ENCODE assay signal across 16 mouse cellular contexts in the genomic region with DNA sequence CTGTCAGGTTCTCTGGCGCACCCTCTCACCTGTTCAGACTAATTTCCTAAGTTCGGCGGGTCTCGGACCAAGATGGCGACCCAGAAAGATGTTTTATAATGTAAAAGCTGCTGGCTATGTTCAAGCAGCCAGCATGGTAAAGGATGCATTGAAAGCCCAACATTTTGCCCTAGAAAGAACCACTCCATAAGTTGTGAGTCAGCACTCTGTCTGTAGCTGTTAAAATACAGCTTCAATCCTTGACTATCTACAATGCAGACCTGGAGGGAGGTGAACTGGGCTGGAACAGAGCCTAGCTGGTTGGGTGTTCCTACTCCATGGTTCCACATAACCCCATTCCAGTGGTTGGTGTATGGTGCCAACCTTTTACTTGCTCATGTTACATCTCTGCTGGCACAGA.
"Had no signal": no experiment of that assay in that cellular context is flagged by ENCODE, and none has a peak within 500 bp of the region (broad histone marks: within the 10 kb centered on the region; RNA-seq: fewer than 3 reads in every experiment).

No protein-coding gene starts in this region.

- H3K4me3 ChIP-seq: midbrain, embryonic 10.5 days; midbrain, embryonic 12.5 days; myocyte; neural tube, embryonic 13.5 days; neural tube, embryonic 15.5 days had no signal

- H3K36me3 ChIP-seq: midbrain, embryonic 10.5 days; midbrain, embryonic 12.5 days; neural tube, embryonic 13.5 days; neural tube, embryonic 15.5 days had no signal

- H3K9me3 ChIP-seq: midbrain, embryonic 10.5 days; midbrain, embryonic 12.5 days; neural tube, embryonic 13.5 days; neural tube, embryonic 15.5 days had no signal

- DNase-seq: lung, adult 18-20 months; lung, embryonic 14.5 days; lung, postnatal 10 days; lung, postnatal 4 days; midbrain, embryonic 14.5 days; retina, postnatal 1 day; right cerebral cortex, adult 18-20 months; right cerebral cortex, postnatal 14 days; thymus, adult 18-20 months; thymus, postnatal 14 days; thymus, postnatal 36 days had no signal

- H3K4me1 ChIP-seq: midbrain, embryonic 10.5 days; midbrain, embryonic 12.5 days; neural tube, embryonic 13.5 days; neural tube, embryonic 15.5 days had no signal

- H3K27me3 ChIP-seq: midbrain, embryonic 12.5 days; neural tube, embryonic 13.5 days; neural tube, embryonic 15.5 days had no signal

- H3K27ac ChIP-seq: midbrain, embryonic 10.5 days; midbrain, embryonic 12.5 days; neural tube, embryonic 13.5 days; neural tube, embryonic 15.5 days had no signal

- H3K9ac ChIP-seq: lung, embryonic 14.5 days; midbrain, embryonic 12.5 days; neural tube, embryonic 13.5 days; neural tube, embryonic 15.5 days had no signal
